Mouse (Mus musculus) left cerebral cortex, adult 9 months (tissue): Measurements from ENCODE around the gene Gm10447.
A peak's percentile ranks its signal among the peaks of the same experiment; 100 is the strongest.
"Not testable (repeated sequence)": the region's sequence is repeated elsewhere in the genome, so short reads cannot be mapped to it uniquely, and the experiment has no call there.

Experiments used
- DNase-seq, 2 experiments: peaks; one replicate each; pipeline ENCODE4 v3.0.0; 2022; ENCODE audit warnings: low spot score in 2 of 2

Gm10447 gene

GRCm38 (mm10) chr11:53443861-53444260 is 13.0 kb downstream of the Gm10447 start:
- peak in 1 of 2 experiments; percentile 44 for DNase-seq

DNA sequence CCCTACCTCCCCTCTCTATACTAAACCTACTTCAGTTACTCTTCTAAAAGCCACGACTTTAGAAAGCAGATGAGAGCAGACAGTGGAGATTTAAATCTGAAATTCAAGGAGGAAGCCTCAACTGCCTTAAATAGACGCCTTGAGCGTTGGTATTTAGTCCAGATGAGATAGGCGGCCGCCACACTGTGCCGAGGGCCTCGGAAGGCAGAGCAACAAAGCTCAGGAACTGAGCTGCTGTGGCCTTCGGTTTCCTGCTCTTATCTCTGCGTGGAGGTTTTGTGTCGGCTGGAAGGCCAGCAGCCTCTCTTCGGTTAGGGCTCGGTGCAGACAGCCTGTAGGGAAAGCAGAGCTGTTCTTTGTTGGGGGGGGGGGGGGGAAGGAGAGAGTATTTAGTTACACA is 15.0 kb downstream of the Gm10447 start:
- DNase-seq = no peak

- no peak for DNase-seq
Observed at GRCm38 (mm10) chr11:53436338-53436737, 20.6 kb downstream of the Gm10447 start.

DNA sequence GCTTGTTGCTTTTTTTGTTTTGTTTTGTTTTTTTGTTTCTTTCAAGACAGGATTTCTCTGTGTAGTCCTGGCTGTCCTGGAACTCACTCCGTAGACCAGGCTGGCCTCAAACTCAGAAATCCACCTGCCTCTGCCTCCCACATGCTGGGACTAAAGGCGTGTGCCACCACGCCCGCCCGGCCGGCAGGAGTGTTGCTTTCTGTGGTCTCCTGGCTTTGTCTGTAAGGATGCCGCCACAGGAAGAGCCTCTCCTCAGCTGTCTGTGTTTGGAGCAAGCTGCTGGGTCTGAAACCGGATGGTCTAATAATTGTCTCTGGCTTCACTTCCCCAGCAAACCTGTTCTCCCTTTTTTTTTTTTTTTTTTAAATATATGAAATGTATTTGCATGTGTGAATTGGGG is 21.4 kb downstream of the Gm10447 start:
- DNase-seq = no peak

DNA sequence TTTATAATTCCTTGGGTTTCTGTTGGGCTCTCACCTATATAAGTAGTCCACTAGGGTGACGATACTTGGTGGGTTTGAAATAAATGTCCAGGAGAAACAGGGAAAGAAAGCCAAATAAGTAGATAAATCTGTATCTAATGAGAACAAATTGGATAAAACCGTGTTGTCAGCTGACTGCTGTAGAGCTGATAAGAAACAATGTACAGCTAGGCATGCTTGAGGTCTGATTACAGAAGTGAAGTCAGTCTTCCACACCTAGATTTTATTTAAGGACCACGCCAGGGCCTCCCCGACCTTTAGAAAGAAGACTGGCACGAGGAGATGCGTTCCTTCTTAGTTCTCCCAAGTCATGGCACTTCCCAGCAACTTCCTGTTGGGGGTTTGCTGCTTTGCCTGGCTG is 23.9 kb downstream of the Gm10447 start:
- no peak for DNase-seq

DNA sequence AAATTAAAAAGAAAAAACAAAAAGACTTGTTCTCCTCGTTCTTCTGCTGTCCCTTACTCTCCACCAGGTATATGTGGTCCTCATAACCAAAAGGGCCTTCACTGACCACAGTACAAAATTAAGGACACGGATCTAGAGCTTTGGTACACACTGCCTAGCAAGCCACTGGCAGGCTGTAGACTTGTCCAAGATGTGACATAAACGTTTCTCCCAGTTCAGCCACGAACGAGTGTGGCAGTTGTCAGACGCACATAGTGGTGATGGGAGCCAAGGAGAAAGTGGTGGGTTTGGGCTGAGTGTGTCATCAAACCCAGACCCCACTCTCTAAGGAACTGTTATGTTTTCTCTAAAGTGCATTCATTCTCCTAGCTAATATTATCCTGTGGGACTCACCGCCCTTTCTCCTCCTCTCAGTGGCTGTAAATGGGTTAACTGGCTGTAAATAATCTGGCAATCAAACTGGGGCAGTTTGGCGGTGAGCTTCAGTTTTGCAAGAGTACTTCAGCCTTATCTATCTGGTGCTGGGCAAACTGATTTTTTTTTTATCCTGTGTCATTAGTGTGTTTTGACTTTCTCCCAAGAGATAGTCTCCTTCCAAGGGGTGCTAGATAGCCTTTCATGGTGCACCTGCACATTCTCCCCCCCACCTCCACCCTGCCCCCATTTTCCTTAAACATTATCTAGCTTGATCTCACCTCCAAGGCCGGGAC is 25.4 kb downstream of the Gm10447 start:
- DNase-seq = no peak

GRCm38 (mm10) chr11:53430670-53431346 is 26.1 kb downstream of the Gm10447 start, which contains the start of the genes Uqcrq and Gdf9:
Gene Uqcrq, minus strand, starts transcription at chr11:53430831.
Gene Gdf9, plus strand, starts transcription at chr11:53431023.
- DNase-seq = peak; percentile 100

GRCm38 (mm10) chr11:53430300-53430669 is 26.6 kb downstream of the Gm10447 start:
- DNase-seq = no peak

- DNase-seq = no peak
Observed at GRCm38 (mm10) chr11:53429182-53429581, 27.7 kb downstream of the Gm10447 start.

DNA sequence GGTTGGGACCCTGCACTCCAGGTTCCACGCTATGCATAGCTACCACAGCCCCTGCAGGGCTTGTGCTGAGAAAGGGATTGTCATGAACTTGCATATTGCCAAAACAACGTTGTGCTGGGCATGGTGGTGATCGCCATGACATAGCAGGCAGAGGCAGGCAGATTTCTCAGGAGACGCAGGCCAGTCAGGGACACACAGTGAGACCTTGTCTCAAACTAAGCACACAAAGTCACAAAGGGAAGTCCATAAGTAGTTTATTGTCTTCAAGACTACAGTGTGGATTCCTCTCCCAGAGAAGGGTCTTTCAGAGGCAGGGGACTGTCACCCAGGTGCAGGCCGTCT is 28.2 kb downstream of the Gm10447 start:
- DNase-seq = no peak

DNA sequence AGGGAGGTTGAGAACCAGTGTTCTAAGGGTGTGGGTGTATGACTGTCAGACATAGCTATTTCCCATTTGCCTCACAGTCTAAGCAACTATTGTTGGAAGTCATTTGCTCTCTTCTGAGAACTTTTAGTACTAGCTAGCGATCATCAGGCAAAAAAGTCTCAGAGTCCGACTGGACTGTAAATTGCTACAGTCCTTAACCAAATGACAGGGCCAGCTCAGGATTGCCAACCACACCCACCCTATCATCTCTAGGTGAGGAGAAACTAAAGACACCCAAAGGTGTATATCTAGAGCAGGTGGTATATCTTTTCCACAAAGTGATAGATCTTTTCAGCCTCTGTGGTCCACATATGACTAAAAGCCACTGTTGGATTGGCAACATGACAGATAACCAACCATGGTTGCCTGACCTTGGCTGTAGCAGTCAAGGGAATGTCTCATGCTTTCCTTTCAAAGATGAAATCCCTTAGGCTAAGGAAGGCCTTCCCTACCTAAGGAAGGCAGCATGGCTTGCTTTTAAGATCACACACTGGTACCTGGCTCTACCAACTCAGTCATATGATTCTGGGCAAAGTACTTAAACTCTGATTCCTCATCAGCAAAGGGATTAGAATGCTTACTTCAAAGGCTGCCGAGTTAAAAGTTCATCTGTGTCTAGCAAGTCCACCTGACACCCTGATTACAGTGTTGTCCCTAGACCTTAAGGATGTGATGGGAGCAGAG is 28.8 kb downstream of the Gm10447 start:
- no peak for DNase-seq

DNA sequence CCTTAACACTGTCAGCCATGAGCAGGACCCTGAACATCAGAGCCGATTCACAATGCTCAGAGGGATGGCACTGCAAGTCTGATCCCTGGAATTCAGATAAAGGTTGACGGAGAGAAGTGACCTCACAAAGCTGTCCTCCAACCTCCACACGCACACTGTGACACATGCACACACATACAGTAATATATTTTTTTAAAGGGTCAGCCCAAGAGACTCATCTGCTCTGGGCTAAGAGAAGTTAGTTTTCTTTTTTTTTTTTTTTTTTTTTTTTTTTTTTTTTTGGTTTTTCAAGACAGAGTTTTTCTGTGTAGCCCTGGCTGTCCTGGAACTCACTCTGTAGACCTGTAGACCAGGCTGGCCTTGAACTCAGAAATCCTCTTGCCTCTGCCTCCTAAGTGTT is 30.0 kb downstream of the Gm10447 start:
- not testable (repeated sequence) for DNase-seq

GRCm38 (mm10) chr11:53425711-53426255 is 31.1 kb downstream of the Gm10447 start:
- DNase-seq = no peak

DNA sequence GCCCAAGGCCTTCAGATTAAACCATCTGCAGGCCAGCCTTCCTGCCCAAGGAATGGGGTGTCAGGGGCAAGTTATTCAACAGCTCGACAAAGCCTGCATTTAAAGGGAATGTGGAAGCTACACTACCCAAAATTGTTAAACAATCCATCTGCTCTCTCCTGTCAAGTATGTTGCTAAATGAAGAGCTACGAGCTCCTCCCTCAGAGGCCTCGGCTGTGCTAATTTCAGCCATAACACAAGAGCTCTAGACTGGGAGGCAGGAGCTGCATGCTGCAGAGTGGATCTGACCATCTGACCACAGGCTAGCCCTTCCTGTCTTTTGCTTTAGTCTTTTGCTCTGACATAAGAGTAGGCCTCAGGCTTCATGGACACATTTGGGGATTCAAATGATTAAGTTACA is 31.7 kb downstream of the Gm10447 start:
- peak in 1 of 2 experiments; percentile 30 for DNase-seq

DNA sequence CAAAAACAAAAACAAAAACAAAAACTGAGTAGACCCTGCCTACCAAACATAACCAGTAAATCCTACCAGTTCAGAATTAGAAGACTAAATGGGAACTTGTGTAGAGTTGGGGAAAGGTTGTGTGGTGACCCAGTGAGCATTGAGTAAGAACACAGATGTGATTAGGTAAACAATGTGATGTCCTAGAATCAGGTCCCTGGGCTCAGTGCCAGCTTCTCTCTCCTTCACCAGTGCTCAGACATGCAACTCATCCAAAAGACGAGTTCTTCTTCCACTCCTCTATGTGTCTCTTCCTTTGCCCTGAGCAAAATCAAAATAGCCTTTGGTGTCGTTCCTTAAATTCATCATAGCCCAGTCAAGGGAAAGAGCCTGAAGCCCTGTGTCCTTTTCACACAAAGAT is 32.1 kb downstream of the Gm10447 start:
- DNase-seq = no peak

DNA sequence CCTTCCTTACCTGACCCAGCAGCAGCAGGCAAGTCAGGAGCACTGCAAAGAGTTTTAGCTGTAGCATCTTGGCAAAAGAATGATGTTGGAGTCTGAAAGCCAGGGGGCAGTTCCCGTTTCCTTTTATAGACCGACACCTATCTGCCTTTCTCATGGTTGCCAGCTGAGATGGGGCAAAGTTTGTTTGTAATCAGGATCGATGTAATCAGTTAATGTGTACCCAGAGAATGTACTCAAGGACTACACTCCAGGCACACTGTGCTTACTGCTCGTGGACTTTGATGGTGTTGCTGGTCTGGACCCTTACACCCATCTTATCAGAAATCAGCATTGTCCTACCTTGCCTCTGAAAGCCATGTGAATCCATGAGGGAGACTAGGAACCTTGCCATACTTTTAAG is 33.9 kb downstream of the Gm10447 start, which contains the start of gene Leap2:
Gene Leap2, minus strand, starts transcription at position 135 of the 400 bp plus-strand sequence.
- no peak for DNase-seq

DNA sequence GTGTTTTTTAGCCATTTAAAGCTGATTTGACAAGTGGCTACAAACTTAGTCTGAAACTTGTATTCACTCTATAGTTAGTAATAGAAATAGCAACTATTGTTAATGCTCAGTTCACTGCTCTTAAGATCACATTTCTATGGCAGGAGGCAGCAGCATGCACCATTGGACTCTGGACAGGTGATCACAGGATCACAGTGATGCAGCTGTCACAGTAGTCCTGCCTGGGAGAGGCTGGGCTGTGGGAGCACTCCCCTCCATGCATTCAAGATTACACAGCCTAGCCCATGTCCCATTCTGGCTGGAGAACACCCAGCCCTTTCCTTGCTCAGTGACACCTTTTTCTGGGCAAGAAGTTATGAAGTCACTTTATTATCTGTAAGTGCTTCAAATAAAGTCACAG is 38.9 kb downstream of the Gm10447 start:
- DNase-seq = no peak

DNA sequence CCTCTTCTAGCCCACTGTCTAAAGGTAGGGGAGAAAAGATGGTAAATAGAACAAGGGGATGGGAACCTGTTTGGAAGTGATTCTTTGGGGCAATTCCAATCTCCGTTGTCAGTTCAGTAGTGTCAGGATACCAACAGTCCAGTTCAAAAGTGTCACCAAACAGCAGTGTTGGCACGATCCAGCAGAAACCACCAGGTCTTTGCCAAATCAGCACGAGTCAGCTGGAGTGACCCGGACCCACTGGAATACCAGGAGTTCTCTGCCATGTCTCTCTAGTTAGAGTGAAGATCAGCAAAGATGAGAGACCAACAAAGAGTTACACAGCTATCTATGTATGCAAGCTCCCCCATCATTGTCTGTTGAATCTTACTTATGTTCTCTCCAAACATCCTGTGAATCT is 43.0 kb downstream of the Gm10447 start:
- no peak for DNase-seq

DNA sequence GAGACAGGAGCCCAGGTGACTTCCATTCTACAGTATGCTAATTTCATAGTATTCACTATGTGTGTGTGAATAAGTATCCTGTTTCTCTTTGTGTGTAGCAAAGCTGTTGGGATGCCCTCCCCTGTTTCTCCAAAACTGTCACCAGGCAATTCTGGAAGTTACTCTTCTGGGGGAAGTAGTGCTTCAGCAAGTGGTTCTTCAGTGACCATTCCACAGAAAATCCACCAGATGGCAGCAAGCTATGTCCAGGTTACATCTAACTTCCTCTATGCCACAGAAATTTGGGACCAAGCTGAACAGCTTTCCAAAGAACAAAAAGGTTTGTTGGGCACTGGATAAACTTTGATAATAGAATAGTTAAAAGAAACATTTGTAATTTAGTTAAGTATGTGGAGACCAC is 45.2 kb downstream of the Gm10447 start:
- no peak for DNase-seq
